Mouse (Mus musculus) small intestine, adult 2 months (tissue): Measurements from ENCODE around the gene Agr2. TPM values are rescaled to one million over a fixed set of nuclear protein-coding genes. Genes with fewer than 3 reads are reported as not detected.

Source experiments
- H3K27ac ChIP-seq: fragments of 200-500 bp; 2 replicates; pipeline ENCODE4 v1.5.1; 2012; ENCODE audit warnings: low read depth, low read length, control low read depth, inconsistent platforms; ENCODE audit not compliant: insufficient read depth
- H3K27me3 ChIP-seq: fragments of 200-500 bp; 2 replicates; pipeline ENCODE4 v1.6.1; 2012; ENCODE audit warnings: mild to moderate bottlenecking, moderate library complexity, low read length, inconsistent platforms; ENCODE audit not compliant: control insufficient read depth, insufficient read depth
- H3K36me3 ChIP-seq: fragments of 200-500 bp; 2 replicates; pipeline ENCODE4 v1.6.1; 2012; ENCODE audit warnings: mild to moderate bottlenecking, low read length, control low read depth, inconsistent platforms; ENCODE audit not compliant: control insufficient read depth, insufficient read depth
- H3K4me1 ChIP-seq: fragments of 200-500 bp; 2 replicates; pipeline ENCODE4 v1.6.1; 2012; ENCODE audit warnings: low read length, inconsistent platforms, mixed read lengths; ENCODE audit not compliant: control insufficient read depth, insufficient read depth, insufficient read length
- H3K4me3 ChIP-seq: fragments of 200-500 bp; 2 replicates; pipeline ENCODE4 v1.5.1; 2012; ENCODE audit warnings: low read depth, mild to moderate bottlenecking, control low read depth, inconsistent platforms, low read length, moderate library complexity
- CTCF ChIP-seq: fragments of 200-500 bp; IDR thresholded peaks from 2 replicates; pipeline ENCODE4 v1.5.1; 2012; ENCODE audit warnings: low read depth, mild to moderate bottlenecking, control low read depth, inconsistent platforms, low read length, moderate library complexity, mixed read lengths; ENCODE audit not compliant: insufficient replicate concordance, insufficient read length; ENCODE audit errors: extremely low read depth
- POLR2A ChIP-seq: fragments of 200-500 bp; IDR thresholded peaks from 2 replicates; pipeline ENCODE4 v1.6.1; 2012; ENCODE audit warnings: low read depth, mild to moderate bottlenecking, control low read depth, inconsistent platforms, low read length, moderate library complexity
- WGBS: fragments of 180-500 bp; shearing (Covaris S2); methylation state at CpG from one replicate; pipeline ENCODE4 v1.1.7; 2018; 5-methylcytosine and 5-hydroxymethylcytosine counted together
- polyA plus RNA-seq: library from polyadenylated mRNA; depleted of rRNA; stranded (reverse); fragments of >200 nt; gene quantifications from 2 replicates; pipeline ENCODE4 v1.2.3, GENCODE M21; 2012; rRNA removed

Gene Agr2
- 251 and 276 TPM in 2 replicates for polyA plus RNA-seq

- H3K36me3 ChIP-seq, result no peaks in the 10 kb centered on the region
- WGBS, result 27% methylated on average over 9 of the region's 9 CpGs
- H3K4me3 ChIP-seq, result peak within 1 kb of the TSS; percentile 44; the same call in 1 of the 2 replicates
- H3K27me3 ChIP-seq, result no peaks in the 10 kb centered on the region
- H3K27ac ChIP-seq, result peak within 1 kb of the TSS; percentile 10; the same call in 1 of the 2 replicates
- no peak for TF ChIP-seq CTCF
- TF ChIP-seq POLR2A, result no peak
- H3K4me1 ChIP-seq, result no peaks in the 10 kb centered on the region
Measured at GRCm38 (mm10) chr12:35992711-35993110, at the start of gene Agr2. Gene Agr2, plus strand, starts transcription at chr12:35992907.

GRCm38 (mm10) chr12:35951757-35952156 is 41.0 kb upstream of the Agr2 start:
- Histone ChIP-seq H3K4me1 (no peaks in the 10 kb centered on the region), H3K27ac (no peak overlapping the region), H3K4me3 (no peak overlapping the region), H3K36me3 (no peaks in the 10 kb centered on the region), H3K27me3 (no peaks in the 10 kb centered on the region)
- TF ChIP-seq POLR2A (no peak), CTCF (no peak)
- 41% methylated on average over 1 of the region's 1 CpGs for WGBS

GRCm38 (mm10) chr12:35957235-35957634 is 35.5 kb upstream of the Agr2 start:
- no peaks in the 10 kb centered on the region for H3K4me1 ChIP-seq
- no peaks in the 10 kb centered on the region for H3K27me3 ChIP-seq
- 50% methylated on average over 2 of the region's 2 CpGs for WGBS
- H3K36me3 ChIP-seq, result no peaks in the 10 kb centered on the region
- no peak overlapping the region for H3K4me3 ChIP-seq
- TF ChIP-seq POLR2A (no peak), CTCF (no peak)
- H3K27ac ChIP-seq, result no peak overlapping the region

- Histone ChIP-seq H3K27ac (peak overlapping the region; percentile 41; the same call in 1 of the 2 replicates), H3K4me1 (peaks cover 6% of the 10 kb centered on the region; the same call in 1 of the 2 replicates), H3K36me3 (no peaks in the 10 kb centered on the region), H3K4me3 (no peak overlapping the region), H3K27me3 (no peaks in the 10 kb centered on the region)
- TF ChIP-seq CTCF (no peak), POLR2A (no peak)
- 25% methylated on average over 7 of the region's 7 CpGs for WGBS
Measured at GRCm38 (mm10) chr12:35966098-35966767, 26.5 kb upstream of the Agr2 start.

DNA sequence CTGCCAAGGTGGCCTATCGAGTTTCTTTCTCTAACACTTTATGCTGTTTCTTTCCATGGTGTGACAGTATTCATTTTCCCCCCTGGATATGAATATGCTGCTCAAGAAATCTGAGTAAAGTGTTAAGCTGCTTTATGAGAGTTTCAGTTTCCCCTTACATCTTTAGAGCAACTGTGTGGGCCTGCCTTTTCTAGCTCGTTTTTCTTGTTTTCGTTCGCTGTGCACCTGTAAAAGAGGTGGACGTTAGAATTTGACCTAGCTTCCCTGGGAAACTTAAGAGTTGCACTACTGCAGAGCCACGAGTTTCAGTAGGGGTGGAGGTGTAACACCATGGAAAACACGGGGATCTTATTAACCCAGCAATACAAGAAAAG is 26.0 kb upstream of the Agr2 start:
- H3K4me1 ChIP-seq, result peaks cover 6% of the 10 kb centered on the region; the same call in 1 of the 2 replicates
- no peak overlapping the region for H3K4me3 ChIP-seq
- TF ChIP-seq CTCF (no peak), POLR2A (no peak)
- 25% methylated on average over 7 of the region's 7 CpGs for WGBS
- H3K27me3 ChIP-seq, result no peaks in the 10 kb centered on the region
- H3K36me3 ChIP-seq, result no peaks in the 10 kb centered on the region
- H3K27ac ChIP-seq, result peak overlapping the region; percentile 41

GRCm38 (mm10) chr12:35975898-35976297 is 16.8 kb upstream of the Agr2 start:
- H3K4me3 ChIP-seq, result no peak overlapping the region
- H3K27ac ChIP-seq, result no peak overlapping the region
- no peaks in the 10 kb centered on the region for H3K36me3 ChIP-seq
- TF ChIP-seq CTCF (no peak), POLR2A (no peak)
- H3K4me1 ChIP-seq, result no peaks in the 10 kb centered on the region
- no peaks in the 10 kb centered on the region for H3K27me3 ChIP-seq
- 79% methylated on average over 3 of the region's 3 CpGs for WGBS

- Histone ChIP-seq H3K4me3 (no peak overlapping the region), H3K4me1 (peaks cover 2% of the 10 kb centered on the region; the same call in 1 of the 2 replicates), H3K27ac (no peak overlapping the region), H3K36me3 (no peaks in the 10 kb centered on the region), H3K27me3 (no peaks in the 10 kb centered on the region)
- WGBS, result 61% methylated on average over 6 of the region's 6 CpGs
- no peak for TF ChIP-seq CTCF
- TF ChIP-seq POLR2A, result no peak
Measured at GRCm38 (mm10) chr12:35977633-35978246, 15.0 kb upstream of the Agr2 start.
